ENCODE assay signal across 8 mouse cellular contexts in genomic region chr14:55148363-55148915, GRCm38 (mm10). TPM values are rescaled to one million over a fixed set of nuclear protein-coding genes. Genes with fewer than 3 reads are reported as not detected.
DNase-seq lines count a peak whose midpoint lies in the region; ATAC-seq and TF ChIP-seq lines count a peak whose summit lies in the region.

No protein-coding gene starts in this region.

- no peaks in the 10 kb centered on the region for H3K36me3 ChIP-seq in E14TG2a.4 (ENCODE audit: insufficient read depth, low read length)

- 0 out of 2 replicates have a peak, but pooled peaks cover 6% of the 10 kb centered on the region for H3K4me1 ChIP-seq in E14TG2a.4 (replicated peaks; ENCODE audit: low read depth, low read length)

- peak; percentile 91 for TF ChIP-seq CTCF in E14TG2a.4 (conservative IDR thresholded peaks at IDR 0.05; ENCODE audit: low read length)

- no peak overlapping the region for H3K4me3 ChIP-seq in E14TG2a.4 (replicated peaks; ENCODE audit: low read length)

- H3K9me3 ChIP-seq in E14TG2a.4 (ENCODE audit: low read length): no peaks in the 10 kb centered on the region

- DNase-seq in adrenal gland, adult 2 months: peak; percentile 57
- peak; percentile 82 for DNase-seq in embryo, embryonic 10 days (ENCODE audit: low spot score)
- peak; percentile 69 to 84 for DNase-seq in heart, postnatal 10 days
- peak; percentile 51 for DNase-seq in layer of hippocampus, adult 11-12 months (ENCODE audit: low spot score)
- peak; percentile 70 for DNase-seq in lung, postnatal 14 days
- peak; percentile 72 for DNase-seq in right cerebral cortex, adult 18-20 months

- intact Hi-C loops in heart, postnatal 10 days (cut with DNase I): loop anchor here (2.0 to 5.0 kb wide), 2 partner anchors 289 to 388 kb away; no protein-coding TSS in a partner anchor

- ATAC-seq in erythroid progenitor cell, adult 5-6 weeks (replicated peaks; ENCODE audit: low FRiP score, poor library complexity, severe bottlenecking): no peak

- 0 out of 2 replicates have a peak, but pooled peaks cover 3% of the 10 kb centered on the region for H3K27me3 ChIP-seq in E14TG2a.4 (ENCODE audit: insufficient read depth, low read length)

RNA-seq across cellular contexts. Expression of gene Jph4, which starts 31.7 kb away (rescaled TPM):
- 1 to 10 TPM; 2.5 to 3.0 TPM for total RNA-seq in adrenal gland, adult 2 months (2021)
- 4.0 and 6.8 TPM in 2 replicates for polyA plus RNA-seq in adrenal gland, adult 2 months (2012; rRNA removed)
- total RNA-seq in heart, postnatal 10 days (2021): under 1 TPM; 0.12 to 0.15 TPM
- total RNA-seq in erythroid progenitor cell, adult 5-6 weeks (2015; ENCODE audit: low replicate concordance): not detected in 2 replicates
- not detected in 2 replicates for total RNA-seq in erythroid progenitor cell, adult 5-6 weeks (2017; ENCODE audit: low replicate concordance)

RNA-seq across cellular contexts. Expression of gene Ap1g2, which starts 42.0 kb away (rescaled TPM):
- total RNA-seq in adrenal gland, adult 2 months (2021): 10 to 100 TPM; 21.9 to 24.8 TPM
- polyA plus RNA-seq in adrenal gland, adult 2 months (2012; rRNA removed): 27.3 and 30.3 TPM in 2 replicates
- total RNA-seq in heart, postnatal 10 days (2021): 1 to 10 TPM; 5.5 to 5.7 TPM
- 2.5 and 23.5 TPM in 2 replicates for total RNA-seq in erythroid progenitor cell, adult 5-6 weeks (2015; ENCODE audit: low replicate concordance)
- total RNA-seq in erythroid progenitor cell, adult 5-6 weeks (2017; ENCODE audit: low replicate concordance): 0.68 and 1.8 TPM in 2 replicates

RNA-seq across cellular contexts. Expression of gene Thtpa, which starts 53.9 kb away (rescaled TPM):
- 10 to 100 TPM; 11.6 to 21.6 TPM for total RNA-seq in adrenal gland, adult 2 months (2021)
- polyA plus RNA-seq in adrenal gland, adult 2 months (2012; rRNA removed): 6.0 and 6.7 TPM in 2 replicates
- 10 to 100 TPM; 11.3 to 13.8 TPM for total RNA-seq in heart, postnatal 10 days (2021)
- 1.1 TPM in 1 of 2 replicates, not detected in the other for total RNA-seq in erythroid progenitor cell, adult 5-6 weeks (2015; ENCODE audit: low replicate concordance)
- total RNA-seq in erythroid progenitor cell, adult 5-6 weeks (2017; ENCODE audit: low replicate concordance): 0.68 TPM in 1 of 2 replicates, not detected in the other

RNA-seq across cellular contexts. Expression of gene Zfhx2, which starts 56.3 kb away (rescaled TPM):
- total RNA-seq in adrenal gland, adult 2 months (2021): 1 to 10 TPM; 6.3 to 7.3 TPM
- polyA plus RNA-seq in adrenal gland, adult 2 months (2012; rRNA removed): 3.0 and 4.2 TPM in 2 replicates
- total RNA-seq in heart, postnatal 10 days (2021): 1 to 10 TPM; 2.2 to 3.4 TPM
- total RNA-seq in erythroid progenitor cell, adult 5-6 weeks (2015; ENCODE audit: low replicate concordance): 1.4 and 3.8 TPM in 2 replicates
- total RNA-seq in erythroid progenitor cell, adult 5-6 weeks (2017; ENCODE audit: low replicate concordance): 0.64 and 5.4 TPM in 2 replicates

Comparison
In these comparisons a context has a peak if more than half of its experiments do, and no peak if none do; other contexts are left out.
1. RNA of gene Thtpa, which starts 53.9 kb away (total RNA-seq): 11.6 to 21.6 TPM in adrenal gland, adult 2 months and 11.3 to 13.8 TPM in heart, postnatal 10 days; 0.68 to 1.1 TPM in erythroid progenitor cell, adult 5-6 weeks; every median in the first group is over 4 times any median in the second.
2. Peak in every context shown above with its lines, with median percentiles within 50 percentile points of each other: DNase-seq.